Mouse (Mus musculus) effector memory CD4-positive, alpha-beta T cell, adult 7 months (primary cell): Measurements from ENCODE around the gene Immp1l. TPM values are rescaled to one million over a fixed set of nuclear protein-coding genes. Genes with fewer than 3 reads are reported as not detected.

Source experiments
- polyA plus RNA-seq: library from polyadenylated mRNA; unstranded; fragments of 100-300 nt; shearing (Covaris generic); gene quantifications from one replicate; pipeline ENCODE4 v1.2.1, GENCODE M21; 2017

The Immp1l gene
- polyA plus RNA-seq, result 62.3 TPM

DNA sequence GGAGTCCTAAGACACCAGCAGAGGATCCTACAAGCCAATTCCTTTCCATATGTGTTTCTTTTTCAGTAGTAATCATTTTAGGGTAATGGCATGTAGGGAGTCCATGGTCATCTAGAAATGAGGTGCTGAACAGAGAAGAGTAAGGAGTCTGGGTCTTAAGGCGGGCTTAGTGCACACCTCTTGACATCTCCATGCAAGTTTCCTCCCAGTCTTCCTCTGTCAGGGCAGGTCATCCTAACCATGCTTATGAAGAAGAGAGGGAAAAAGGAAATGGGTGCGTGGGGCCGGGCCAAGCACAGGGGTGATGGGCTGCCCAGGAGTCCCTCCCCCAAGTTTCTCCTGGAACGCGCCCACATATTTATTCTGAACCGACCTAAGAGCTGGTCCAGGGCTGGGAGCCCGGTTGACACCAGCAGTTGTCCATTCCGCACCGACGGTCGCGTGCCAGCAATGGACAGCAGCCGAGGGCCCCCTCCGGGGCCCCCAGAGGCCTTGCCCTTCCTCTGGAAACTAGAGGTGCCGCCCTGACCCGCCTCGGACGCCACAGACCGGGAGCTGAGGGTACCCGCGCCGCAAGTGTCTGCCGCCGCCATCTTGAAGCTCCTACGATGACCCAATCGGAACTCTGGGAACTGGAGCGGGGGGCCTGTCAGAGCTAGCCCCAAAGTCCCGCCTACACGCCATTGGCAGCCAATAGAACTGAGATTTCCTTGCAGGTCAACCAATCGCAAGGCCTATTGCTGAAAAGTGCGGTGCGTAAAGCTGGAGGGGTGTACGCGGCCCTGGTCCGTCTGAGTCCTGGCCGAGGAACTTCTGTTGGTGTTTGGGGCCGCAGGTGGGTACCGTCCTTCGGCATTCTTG lies at the start of gene Immp1l, which contains the start of gene Elp4:
Immp1l (plus strand) TSS at position 743 of the 861 bp plus-strand sequence.
Elp4 (minus strand) TSS at position 669 of the 861 bp plus-strand sequence.

DNA sequence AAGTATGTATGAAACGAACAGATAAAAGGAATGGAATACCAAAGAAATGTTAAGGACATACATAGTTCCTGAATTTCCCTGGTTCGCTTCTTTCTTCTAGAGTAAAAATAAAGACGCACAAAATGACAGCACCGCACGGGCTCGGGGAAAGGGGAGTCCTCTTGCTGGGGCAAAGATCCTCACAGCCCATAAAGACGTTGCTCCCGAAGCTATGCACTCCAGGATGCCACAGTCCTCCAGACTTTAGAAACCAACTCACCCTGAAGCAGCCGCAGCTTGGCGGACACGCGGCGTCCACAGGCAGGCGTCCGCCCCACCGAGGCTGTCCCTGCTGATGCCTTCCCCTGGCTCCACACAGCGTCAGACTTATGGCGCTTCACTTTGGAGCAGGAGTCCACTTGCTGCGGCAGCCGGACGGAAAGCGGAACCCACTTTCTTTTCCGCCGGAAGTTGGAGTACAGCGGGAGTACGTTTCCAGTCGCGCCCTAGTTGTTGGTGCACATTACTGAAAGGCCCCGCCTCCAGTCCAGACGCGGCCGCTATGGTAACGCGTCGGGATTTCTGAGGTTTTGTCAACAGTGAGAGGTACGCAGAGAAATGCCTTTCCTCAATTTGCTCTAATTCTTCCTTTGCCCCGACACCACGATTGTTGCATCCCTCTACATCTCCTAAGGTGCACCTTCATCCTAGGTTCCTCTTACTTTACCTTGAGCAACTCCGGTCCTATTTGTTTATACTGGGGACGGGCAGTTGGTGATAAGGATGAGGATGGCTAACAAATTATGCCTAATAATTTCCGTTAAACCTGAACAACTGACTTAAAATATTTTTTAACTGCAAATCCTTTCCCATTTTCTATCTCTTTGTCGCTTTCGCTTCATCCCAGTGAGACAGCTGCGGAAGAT lies 98.6 kb downstream of the Immp1l start, which contains the start of gene Dnajc24:
Dnajc24 (minus strand) TSS at position 715 of the 905 bp plus-strand sequence.

Other genes with a start within 250 kb of the Immp1l start
- gene Pax6, start 235.7 kb upstream of the Immp1l start, polyA plus RNA-seq, result 1.5 TPM
- 20.3 TPM for gene Elp4, start 74 bp upstream of the Immp1l start, polyA plus RNA-seq
- 30.4 TPM for gene Dnajc24, start 98.9 kb downstream of the Immp1l start, polyA plus RNA-seq